Mouse (Mus musculus) kidney, adult 11 months (tissue): ENCODE data around the gene Gxylt1.
"Not testable (repeated sequence)": the region's sequence is repeated elsewhere in the genome, so short reads cannot be mapped to it uniquely, and the experiment has no call there.

ENCODE experiments used
- DNase-seq: peaks from one replicate; pipeline ENCODE4 v3.0.0; 2022

Gxylt1 gene

DNA sequence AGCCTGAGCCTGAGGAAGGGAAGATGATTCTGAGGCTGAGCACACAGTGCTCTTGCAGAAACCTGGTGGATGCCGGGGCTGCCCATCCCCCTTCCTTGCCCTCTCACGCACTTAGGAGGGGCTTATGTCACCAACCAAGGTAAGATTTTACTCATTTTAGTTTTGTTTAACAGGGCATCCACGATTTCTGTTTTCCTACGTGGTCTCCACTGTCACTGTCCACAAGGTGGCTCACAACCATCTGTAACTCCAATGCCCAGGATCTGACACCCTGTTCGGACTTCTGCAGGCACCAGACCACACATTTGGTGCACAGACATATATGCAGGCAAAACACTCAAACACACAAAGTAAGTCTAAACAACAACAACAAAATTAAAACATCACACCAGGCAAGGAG, 12.2 kb downstream of the Gxylt1 start:
- DNase-seq: no peak

- DNase-seq: no peak
Measured at GRCm38 (mm10) chr15:93262274-93262673, 12.7 kb downstream of the Gxylt1 start.

DNA sequence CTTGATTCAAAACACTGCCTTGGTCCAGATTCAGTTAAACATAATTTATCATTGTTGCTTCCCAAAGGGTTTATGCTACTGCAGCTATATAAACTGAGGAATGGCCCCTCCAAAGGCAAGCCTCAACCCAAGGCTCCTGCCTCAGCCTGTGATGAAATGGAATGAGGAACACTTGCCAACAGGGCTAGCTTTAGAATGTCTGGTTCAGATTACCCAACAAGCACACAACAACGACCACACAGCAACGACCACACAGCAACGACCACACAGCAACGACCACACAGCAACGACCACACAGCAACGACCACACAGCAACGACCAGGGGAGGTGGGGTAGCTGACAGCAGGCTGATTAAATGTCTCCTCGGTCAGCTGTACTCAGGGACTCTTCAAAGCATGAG, 15.0 kb downstream of the Gxylt1 start:
- DNase-seq: no peak

DNA sequence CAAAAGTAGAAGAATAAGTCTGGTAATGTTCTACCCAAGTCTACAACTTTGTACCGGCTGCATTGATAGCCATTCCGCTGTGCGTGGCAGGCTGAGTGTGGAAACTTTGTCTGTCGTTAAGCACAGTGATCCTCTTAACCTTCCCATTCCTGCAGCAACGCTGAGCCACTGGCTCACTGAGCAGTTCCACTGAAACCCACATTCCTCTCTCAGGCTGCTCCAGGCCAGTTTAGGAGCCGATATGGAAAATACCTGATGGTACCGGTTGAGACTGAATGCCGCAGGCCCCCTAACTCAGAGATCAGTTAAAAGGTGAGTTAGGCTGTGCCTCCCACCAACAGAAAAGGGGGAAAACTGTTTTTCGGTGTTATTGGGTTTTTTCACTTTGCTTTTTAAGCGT, 19.7 kb downstream of the Gxylt1 start:
- peak; percentile 30 for DNase-seq

GRCm38 (mm10) chr15:93253172-93253571, 21.8 kb downstream of the Gxylt1 start:
- DNase-seq: no peak

DNA sequence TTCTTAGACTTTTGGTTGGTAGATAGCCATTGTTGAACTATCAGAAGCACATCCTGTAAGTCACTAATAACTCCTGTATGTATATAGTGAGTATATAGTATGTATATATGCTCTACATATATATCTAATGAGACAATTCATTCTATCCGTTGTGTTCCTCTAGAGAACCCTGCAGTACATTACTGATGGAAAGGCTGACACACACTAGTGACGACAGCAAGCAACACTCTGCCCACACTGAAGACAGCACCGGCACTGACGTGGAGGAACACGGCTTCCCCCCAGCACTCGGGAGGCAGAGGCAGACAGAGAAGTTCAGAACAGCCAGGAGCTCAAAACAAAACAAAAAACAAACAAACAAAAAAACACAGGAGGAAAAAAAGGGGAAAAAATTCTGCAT, 22.6 kb downstream of the Gxylt1 start:
- DNase-seq: no peak

DNA sequence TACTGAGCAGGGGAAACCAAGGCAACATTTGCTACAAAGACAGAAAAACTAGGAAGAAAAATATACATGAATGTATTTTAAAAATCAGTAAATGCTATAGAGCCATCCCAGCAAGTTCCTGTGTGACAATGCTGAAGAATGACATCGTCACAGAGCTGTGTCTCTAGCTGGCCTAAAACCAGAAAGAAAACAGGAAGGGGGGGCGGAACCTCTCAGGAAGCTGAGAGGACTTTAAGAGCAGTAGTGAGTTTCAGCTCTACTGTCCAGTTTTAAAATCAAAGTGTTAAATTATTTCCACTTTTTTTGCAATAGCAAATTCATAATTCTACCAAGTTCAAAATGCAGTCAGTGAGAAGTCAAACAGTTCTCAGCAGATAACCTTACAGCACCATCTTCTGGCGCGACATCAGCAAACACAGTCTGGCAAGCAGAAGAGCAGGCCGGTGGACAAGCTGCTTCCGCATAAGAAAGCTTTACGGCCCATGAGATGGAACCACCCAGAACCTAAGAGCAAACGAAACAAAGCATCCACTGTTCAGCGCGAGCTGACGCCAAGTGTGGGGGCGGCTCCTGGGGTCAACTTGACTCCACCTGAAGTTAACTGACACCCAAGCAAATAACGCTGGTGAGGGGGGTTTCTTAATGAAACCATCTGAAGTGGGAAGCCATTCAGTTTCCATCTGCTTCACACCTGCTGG, 23.3 kb downstream of the Gxylt1 start:
- no peak for DNase-seq

DNA sequence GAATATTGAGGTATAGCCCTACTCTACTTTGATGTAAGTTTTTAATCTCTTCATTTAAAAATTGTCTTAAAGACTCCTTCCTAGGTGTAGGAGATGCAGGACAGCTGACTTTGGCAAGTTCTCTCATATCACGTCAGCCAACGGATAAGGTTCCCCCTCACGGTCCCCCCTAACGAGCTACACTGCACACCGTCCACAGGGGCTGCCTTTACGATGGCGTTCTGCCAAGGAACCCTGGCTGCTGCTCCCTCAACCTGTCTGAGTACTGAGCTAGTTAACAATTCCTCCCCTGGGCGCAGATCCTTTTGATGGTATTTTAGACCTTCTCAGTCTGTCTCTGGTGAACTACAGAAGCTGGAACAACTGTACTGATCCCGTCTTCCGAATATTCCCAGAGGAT, 31.8 kb downstream of the Gxylt1 start:
- no peak for DNase-seq

DNA sequence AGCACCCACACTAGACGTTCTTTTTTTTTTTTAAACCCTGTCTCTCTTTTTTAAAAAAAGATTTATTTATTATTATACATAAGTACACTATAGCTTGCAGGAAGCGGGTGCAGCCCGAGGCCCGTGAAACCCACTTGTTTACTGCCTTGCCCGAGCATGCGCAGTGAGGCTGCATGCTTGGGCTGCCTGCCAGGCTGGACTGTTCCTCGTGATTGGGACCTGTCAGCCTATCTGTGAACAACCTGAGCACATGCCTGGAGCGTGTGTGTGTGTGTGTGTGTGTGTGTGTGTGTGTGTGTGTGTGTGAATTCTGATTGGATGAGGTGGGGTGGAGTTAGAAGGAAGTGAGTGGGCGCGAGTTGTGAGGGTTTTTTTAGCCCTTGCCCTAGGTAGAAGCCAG, 38.5 kb downstream of the Gxylt1 start:
- not testable (repeated sequence) for DNase-seq

DNA sequence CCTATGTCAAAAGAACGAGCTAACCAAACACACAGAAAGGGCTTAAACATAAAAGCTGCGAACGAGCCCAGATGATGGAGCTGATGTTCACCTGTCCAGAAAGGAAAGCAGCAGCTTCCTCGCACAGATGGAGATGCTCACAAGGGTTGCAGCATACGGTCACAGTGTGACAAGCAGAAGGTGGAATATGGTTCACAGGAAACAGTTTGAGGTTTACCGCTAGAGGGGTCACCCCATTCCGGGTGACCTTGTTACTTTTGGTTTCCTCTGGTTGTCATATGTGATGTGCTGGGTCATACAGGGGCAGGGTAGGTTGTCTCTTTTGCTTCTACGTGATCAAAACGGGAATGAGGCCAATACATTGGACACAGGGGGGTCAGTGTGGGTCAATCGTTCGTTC, 46.0 kb downstream of the Gxylt1 start:
- DNase-seq: no peak

GRCm38 (mm10) chr15:93228375-93228774, 46.6 kb downstream of the Gxylt1 start:
- DNase-seq: no peak

DNA sequence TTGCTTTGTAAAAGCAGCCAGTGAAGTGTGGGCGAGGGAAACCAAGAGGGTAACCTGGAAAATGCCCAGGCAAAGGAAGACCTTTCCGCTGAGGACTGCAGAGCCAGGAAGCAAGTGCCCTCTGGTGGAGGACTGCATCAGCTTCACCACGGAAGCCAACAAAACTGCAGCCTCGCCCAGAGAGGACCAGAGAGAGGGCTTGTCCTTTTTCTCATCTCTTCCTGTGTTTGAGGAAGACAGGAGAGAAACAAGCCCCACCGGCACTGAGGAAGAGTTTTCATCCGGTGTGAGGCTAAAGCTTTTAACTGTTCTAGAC, 47.3 kb downstream of the Gxylt1 start:
- DNase-seq: no peak

- DNase-seq: no peak
Measured at GRCm38 (mm10) chr15:93226930-93227763, 47.8 kb downstream of the Gxylt1 start.

GRCm38 (mm10) chr15:93222475-93222874, 52.5 kb downstream of the Gxylt1 start:
- no peak for DNase-seq

GRCm38 (mm10) chr15:93212617-93213016, 62.4 kb downstream of the Gxylt1 start:
- no peak for DNase-seq

DNA sequence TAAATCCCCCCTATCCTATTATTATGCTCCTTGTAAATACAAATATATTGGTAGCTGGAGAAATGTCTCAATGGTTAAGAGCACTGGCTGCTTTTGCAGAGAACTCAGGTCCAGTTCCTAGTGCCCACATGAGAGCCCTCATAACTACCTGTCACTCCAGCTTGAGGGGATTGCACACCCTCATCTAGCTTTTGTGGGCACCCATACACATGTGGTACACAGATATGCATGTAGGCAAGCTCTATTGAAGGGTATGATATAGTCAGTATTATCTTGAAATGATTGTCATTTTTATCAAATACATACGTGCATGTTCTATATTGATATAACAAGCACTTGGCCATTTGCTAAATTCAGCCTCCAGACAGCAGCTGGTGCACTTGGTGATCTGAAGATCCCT, 70.1 kb downstream of the Gxylt1 start:
- DNase-seq: no peak

- DNase-seq: no peak
Measured at GRCm38 (mm10) chr15:93201956-93202355, 73.0 kb downstream of the Gxylt1 start.

DNA sequence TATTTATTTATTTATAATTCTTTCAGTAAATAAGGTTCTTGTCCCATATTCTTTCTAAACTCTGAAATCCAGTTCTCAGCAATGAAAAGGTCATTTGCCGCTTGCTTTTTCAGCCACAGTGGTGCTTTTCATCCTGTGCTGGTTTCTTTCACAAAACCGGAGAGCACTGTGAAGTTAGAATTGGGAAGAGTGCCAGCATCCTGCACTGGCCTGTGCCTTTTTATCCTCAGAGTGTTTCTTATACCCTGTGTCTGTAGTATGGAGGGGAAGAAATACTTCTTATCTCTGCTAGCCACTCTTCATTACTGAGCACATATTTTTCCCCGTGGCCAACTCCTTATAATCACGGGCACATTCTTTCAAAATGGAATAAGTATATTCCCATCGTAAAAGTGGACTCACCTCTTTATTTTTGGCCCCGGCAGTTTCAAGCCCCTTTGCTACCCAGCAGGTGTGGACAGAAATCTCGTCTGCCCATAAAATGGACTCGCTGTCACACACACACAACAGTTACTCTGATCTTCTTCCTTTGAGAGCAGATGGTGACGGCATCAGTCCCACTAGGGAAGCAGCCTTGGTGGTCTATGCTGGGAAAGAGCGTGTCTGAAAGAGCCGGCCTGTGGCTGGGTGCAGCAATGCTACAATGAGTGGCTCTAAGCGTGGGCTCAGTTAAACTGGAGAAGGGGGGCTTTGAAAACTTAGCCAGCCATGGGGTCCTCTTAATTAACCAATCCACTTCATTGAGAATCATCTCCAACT, 83.4 kb downstream of the Gxylt1 start:
- no peak for DNase-seq
